Mouse (Mus musculus) kidney, postnatal 14 days (tissue): ENCODE measurements around the gene Nsa2.
A peak's percentile ranks its signal among the peaks of the same experiment; 100 is the strongest.
"Not testable (repeated sequence)": the region's sequence is repeated elsewhere in the genome, so short reads cannot be mapped to it uniquely, and the experiment has no call there.

Source experiments
- DNase-seq: peaks from one replicate; pipeline ENCODE4 v3.0.0; 2022; ENCODE audit warnings: mixed read lengths

The Nsa2 gene

DNA sequence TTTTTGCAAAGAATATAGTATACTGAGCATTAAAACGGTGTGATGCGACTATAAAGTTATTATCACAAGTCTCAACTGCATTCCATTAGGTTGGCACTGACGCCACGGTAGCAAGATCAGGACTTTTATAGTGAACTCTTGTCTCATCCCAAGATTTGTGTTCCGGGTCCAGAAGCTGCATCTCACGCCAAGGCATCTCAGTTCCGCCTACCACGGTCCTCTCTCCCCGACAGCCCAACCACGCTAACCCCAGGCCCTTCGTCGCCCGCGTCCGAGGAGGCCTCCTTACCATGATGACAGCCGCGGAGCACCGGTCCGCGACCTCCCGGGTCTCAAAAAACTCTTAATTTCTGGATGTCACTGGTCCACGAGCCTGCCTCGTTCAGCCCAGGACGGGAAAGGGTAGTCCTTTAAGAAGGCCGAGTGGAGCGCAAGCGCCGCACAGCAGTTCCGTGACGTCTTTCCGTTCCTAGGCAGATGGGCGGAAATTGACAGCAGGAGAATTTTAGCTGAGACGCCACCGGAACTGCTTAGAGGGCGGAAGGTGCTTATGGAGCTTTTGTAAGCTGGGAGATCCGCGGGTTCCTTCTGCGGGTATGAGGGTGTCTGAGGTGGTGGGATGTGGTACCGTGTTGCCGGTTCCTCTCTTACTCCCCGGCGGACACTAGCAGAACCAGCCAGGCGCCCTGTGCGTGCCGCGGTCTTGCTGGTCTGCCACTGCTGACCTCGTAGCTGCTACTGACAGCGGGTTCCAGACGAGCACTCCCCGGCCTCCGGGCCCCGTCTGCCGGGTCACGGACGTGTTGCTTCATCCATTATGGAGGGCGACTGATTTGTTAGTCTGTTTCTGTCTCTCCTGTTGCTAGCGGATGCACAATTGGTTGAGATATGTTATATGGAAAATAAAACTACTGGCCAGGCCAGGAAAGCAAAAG is at the start of gene Nsa2, which contains the start of gene Gfm2:
TSS of gene Nsa2 (minus strand) at position 472 of the 935 bp plus-strand sequence.
TSS of gene Gfm2 (plus strand) at position 472 of the 935 bp plus-strand sequence.
- DNase-seq = peak; percentile 92

DNA sequence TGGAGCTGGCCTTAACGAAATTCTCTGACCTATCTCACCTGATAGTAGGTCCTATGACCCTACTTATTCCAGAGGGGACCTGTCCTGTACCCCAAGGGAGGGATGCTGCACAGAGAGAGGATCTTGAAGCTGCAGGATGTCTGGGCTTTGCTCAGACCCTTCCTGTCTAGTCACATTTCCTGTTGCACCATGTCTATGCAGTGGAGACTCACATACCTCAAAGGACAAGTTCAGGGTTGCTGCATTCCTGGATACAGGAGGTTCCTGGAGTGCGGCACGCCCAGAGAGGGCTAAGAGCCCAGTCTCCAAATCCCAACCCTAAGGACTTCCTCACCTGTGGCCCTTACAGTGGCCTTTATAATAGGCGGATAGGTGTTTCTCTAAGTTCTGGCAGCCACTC is 48.6 kb upstream of the Nsa2 start:
- no peak for DNase-seq

DNA sequence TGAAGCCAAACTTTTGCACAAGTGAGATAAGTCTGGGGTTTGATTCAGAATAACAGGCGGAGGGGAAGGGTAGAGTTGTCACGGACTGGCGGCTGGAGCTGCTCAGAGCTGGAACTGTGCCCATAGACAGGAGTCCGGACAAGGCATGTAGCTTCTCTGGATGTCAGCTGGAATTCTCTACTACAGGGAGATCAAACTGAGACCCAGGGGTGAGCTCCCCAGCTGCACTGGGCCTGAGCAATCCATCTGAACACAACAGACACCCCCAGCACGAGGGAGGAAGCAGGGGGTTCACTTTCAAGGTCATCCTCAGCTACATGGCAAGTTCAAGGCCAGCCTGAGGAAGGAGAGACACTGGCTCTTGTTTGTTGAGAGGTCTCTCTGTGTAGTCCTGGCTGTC is 46.9 kb upstream of the Nsa2 start:
- DNase-seq = no peak

DNA sequence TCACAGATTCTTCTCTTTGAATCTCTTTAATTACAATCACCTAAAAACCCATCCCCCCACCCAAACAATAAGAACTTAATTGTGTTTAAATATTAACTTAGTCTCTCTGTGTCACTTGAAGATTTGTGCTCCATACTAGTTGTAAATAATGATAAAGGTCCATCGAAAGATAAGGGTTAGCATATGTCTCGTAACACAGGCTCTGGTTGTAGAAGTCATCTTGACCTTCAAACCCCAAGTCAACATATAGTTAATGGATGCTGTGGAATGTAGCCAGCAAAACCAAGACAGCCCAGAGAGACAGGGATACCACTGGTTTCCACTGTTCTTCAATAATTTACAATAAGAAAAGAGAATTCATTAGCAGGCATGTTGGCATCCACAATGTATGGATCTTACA is 46.4 kb upstream of the Nsa2 start:
- DNase-seq = no peak

DNA sequence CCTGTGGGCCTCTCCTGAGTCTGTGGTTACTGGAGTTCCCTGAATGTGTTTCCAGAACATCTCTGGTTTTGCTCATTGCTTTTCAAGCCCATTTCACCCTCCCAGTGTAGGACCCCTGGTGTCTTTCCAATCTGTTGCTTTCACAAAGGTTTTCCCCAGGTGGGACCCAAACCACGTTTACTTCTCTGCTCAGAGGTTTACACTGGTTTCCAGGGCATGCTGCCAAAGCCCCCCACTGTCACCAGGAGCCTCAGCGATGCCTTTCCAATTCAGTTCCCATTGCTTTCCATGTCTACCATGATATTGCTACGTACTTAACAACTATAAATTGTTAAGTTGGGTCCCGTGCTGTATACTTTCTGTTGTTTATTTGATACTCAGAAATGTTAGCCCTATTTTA is 45.1 kb upstream of the Nsa2 start:
- DNase-seq = no peak

DNA sequence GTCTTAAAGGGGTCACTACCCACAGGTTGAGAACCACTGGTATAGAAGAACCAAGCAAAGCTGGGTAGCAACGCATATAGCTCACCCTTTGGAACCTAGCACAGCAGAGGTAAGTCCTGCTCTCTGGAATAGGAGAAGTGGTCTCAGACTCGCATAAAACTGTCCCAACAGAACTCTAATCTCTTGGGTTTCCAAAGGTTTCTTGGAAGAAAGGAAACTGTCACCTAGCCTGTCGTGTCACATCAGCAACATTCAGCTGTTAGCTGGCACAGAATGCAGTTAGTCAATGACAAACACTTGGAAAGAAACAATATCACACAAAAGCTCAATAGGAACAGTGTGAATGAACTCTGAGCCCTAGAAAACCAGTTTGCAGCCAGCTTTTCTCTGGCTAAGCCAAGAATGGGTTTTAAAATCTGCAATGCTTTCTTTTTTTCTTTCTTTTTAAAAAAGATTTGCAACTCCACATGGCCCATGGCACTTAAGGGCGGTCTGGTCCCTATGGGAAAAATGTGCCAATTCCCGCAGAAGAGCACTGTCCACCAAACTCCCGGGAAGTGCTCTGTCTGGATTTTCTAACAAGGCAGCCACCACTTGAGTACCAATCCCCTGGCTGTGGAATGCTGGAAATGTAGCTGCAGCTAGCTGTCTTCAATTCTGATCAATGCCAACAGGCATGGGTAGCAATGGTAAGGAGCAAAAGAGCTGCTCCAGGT is 42.5 kb upstream of the Nsa2 start:
- no peak for DNase-seq

DNA sequence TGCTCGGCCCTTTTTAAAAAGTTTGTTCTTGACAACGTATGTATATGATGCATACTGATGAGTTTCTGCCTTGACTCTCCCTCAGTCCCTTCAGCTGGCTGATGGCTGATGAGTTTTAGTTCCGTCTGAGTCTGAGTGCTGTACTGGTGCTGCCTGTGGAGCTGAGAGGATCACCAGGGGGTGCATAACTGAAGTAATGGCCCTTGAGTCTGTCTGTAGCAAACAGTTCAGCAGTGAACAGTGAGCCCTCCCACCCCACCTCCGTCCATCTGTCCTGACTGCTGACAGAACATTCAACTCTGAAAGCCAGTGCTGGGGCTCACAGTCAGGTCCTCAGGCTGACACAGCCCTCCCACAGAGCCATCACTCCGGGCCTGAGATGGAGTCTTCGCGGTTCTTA is 41.2 kb upstream of the Nsa2 start:
- no peak for DNase-seq

DNA sequence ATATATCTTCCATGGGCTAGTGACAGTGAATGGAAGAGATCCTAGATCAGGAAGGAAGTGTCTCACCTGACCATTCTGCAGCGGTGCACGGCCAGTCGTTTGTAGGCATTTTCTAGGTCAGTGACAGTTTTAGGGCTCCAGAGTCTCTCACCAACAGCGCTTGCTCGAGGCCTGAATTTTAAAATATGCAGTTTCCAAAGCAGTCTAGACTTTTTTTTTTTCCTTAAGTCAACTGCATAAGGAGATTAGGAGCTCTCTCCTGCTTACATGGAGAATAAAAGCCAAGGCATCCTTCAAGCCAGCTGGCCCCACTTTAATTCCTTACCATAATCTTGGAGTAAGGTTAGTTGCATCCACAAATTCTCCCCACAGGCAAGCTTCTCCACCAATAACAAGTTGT is 39.0 kb upstream of the Nsa2 start:
- no peak for DNase-seq

DNA sequence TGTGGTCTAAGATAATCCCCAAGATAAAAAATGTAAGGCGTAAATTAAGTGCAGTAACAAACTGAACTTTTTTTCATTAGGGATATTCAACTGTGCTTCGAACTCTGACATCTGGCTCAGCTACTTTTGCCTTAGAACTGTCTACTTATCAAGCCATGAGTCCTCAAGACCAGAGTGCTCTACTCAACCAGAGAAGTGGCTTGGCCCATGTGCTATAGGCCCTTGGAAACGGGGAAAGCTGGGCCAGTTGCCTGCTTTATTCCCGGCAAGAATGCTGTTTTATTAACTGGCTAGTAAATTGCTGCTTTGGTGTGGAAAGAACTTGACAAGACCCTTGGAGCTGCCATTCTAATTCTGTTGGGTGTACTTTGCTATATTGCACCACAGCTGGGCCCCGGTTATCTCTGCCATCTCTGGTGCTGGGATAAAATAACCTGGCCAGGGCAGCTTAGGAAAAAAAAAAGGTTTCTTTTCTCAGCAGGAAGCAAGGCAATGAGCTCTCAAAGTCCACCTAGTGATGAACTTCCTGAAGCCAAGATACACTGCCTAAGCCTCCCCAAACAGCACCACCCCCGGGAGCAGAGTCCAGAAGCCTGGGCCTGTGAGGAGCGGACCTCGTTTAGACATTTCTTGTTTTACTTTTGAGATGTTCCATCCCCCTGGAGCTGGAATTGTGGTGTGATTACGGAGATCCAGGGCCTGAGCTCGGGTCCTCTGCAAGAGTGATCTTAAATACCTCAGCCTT is 38.0 kb upstream of the Nsa2 start:
- peak; percentile 61 for DNase-seq

DNA sequence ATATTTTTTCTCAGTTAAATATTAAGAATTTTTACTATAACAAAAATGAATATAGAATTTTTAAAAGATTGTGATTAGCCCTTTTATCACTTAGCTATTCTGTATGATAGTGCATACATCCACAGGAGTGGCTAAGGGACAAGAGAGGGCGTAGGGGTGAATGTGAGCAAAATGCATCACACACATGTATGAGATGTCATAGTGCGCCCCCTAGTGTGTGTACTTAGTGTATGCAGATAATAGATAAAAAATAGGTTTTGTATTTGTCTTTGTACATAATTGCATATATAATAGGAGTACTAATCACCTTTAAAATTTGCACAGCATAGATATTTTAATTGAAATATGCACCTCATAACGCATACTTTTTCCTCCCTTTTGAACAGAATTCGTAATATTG is 8.1 kb upstream of the Nsa2 start:
- DNase-seq = peak; percentile 22

DNA sequence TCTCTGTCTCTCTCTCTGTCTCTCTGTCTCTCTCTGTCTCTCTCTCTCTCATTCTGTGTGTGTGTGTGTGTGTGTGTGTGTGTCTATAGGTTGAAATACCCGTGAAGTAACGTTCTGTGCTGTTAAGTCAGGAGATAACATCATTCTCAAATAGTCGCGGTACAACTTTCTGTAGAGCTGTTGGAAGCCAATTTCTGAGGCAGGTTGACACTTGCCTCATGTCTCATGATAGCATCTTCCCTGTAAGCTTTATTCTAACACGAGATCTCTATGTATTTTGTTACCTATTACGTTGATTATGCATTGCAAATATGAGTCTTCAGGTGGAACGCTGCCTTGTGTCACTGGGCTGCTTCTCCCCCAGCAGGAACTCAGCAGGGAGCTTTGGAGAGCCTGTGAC is 4.6 kb upstream of the Nsa2 start:
- no peak for DNase-seq

DNA sequence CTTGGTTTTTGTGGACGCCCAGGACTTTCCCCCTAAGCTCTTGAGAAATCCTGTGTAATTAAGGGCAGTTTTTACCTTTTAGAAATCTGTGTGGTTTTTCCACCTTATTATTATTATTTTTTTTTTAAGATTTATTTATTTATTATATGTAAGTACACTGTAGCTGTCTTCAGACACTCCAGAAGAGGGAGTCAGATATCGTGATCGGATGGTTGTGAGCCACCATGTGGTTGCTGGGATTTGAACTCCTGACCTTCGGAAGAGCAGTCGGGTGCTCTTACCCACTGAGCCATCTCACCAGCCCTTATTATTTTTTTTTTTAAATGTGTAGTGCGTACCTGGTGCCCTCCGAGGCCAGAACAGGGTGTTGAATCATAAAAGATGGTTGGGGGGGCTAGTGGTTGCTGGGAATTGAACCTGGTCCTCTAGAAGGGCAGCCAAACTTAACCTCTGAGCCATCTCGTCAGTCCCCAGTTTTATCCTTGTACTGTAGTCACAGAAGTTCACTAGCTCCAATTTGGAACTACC is 731 bp upstream of the Nsa2 start:
- not testable (repeated sequence) for DNase-seq

DNA sequence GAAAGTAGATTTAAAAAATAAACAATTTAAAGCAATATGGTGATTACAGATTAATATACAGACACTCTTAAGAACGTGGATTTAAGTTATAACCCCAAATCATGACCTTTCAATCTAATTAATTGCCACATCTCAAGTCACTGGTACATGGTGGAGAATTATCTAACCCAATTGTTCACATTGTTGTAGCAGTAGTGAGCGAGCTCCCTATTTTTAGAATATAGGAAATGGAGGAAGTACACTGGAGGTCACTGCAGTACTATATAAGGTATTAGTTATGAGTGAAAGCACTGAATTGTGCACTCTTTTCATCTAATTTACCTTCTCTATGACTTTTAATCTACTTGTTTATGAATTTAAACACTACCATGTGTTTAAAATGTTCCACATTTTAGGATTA is 7.3 kb downstream of the Nsa2 start:
- not testable (repeated sequence) for DNase-seq

DNA sequence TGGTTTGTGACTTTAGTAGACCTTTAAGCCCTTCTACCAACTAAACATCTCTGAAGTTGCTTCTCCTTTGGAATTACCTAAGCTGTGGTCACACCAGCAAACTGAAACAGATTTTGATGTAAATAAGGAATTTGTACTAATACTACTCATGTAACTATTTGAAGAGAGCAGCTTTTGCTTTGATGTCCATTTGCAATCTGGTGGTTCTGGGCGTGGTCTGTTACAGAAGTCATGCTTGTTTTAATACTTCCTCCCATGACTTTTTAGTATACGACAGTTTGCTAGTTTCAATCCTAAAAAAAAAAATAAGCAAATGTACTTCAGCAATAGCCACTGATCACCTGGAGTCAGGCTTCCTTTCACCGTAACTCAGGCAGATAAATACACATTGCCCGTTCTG is 8.1 kb downstream of the Nsa2 start:
- DNase-seq = not testable (repeated sequence)

DNA sequence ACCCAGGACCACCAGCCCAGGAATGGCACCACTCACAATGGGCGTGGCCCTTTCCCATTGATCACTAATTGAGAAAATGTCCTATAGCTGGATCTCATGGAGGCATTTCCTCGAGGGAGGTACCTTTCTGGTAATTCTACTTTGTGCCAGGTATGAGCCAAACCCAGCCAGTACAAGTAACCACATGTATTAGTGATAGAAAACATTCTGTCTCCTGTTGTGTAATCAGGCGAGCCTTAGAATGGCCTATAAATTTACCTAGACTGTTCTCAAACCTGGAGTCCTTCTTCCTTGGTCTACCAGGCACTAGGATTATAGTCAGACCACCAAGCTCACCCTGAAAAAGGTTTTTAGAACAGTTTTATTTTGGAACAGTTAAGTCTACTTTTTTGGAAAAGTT is 16.4 kb downstream of the Nsa2 start:
- DNase-seq = no peak

DNA sequence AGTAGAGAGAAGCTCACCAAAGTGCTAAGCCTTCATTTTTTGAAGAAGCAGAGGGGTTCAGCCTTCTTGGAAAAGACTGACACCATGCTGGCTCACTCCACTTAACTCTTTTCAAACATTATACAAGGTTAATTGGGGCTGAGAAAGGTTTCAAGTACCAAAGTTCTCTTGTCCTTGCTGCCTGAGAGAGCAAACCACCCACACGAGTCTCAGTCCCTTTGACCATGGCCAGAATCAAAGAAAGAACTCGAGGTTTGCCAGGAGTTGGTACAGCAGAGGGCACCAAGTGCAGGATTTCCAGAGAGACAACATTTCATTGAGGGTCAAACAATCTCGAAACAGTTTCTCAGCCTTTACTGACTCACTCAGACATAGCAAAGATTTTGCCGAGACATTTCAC is 28.7 kb downstream of the Nsa2 start:
- no peak for DNase-seq

DNA sequence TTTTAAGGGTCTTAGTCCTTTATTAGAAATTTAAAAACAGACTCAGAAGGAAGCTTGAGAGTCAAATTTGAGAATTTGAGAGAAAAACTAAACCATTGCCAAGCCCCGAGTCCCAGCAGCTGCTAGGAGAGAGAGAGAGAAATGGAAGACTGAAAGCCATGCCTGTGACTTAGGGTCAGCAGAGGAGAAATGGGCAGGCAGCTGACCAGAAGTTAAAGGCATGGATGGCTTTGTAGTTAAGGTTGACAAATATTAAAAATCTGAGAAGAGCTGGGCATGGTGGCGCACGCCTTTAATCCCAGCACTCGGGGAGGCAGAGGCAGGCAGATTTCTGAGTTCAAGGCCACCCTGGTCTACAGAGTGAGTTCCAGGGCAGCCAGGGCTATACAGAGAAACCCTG is 30.0 kb downstream of the Nsa2 start:
- DNase-seq = not testable (repeated sequence)

DNA sequence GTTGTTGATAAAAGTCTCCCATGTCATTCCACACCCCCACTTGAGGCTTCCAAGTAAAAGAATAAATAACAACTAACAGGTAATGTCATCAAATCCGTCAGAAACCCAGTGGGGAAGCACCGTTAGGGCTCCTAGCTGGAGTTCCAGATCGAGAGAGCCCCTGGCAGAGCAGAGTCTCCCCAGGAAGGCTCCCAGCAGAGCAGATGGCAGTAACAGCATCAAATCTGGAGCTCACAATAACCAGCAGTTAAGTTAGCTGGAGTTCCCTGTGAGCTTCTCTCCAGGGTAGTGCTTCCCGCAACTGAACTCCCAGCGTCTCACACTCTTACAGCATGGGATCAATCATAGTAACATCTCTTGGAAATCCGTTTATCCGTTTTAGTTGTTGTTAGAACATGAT is 32.7 kb downstream of the Nsa2 start:
- no peak for DNase-seq

DNA sequence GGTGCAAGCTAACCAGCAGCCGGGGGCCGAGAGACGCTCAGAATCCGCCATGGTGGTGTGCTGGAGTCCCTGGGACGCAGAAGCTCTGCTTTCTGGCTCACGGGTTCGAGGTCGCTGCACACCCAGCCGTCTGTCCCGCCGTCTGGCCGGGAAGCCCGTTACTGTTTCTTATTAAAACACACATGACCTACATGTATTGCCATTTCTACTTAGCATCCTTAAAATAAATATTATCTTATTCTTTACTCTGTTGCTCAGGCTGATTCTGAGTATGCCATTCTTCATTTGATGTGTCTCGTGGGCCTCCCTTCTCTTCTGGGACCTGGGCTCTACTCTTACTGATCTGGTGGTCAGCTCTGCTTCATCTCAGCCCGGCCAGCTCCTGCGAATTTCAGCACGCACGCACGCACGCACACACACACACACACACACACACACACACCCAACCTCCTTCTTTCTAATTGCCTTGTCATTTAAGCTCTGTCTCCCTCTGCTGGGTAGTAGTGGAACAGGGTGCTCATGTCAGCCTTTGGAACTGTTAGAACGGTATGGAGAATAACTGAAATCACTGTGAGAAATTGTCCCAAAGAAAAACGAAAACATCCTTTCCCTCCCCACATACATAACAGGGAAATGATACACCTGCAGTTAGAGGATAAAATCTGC is 38.4 kb downstream of the Nsa2 start, which contains the start of gene Gm6169:
TSS of gene Gm6169 (minus strand) at position 51 of the 666 bp plus-strand sequence.
- peak; percentile 59 for DNase-seq

DNA sequence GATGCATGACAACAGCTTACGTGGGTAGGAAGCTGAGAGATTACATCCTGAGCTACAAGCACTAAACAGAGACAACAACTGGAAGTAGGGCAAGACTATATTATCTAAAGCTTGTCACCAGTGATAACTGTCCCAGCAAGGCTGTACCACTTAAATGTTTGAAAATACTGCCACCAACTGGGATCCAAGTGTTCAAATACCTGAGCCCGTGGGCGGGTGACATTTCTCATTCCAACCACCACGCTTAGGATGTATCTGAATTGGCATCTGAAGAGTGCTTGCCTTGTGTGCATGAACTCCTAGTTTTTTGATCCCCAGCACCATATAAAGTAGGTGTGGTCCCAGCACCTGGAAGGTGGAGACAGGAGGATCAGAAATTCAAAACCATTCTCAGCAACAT is 42.0 kb downstream of the Nsa2 start:
- DNase-seq = no peak

DNA sequence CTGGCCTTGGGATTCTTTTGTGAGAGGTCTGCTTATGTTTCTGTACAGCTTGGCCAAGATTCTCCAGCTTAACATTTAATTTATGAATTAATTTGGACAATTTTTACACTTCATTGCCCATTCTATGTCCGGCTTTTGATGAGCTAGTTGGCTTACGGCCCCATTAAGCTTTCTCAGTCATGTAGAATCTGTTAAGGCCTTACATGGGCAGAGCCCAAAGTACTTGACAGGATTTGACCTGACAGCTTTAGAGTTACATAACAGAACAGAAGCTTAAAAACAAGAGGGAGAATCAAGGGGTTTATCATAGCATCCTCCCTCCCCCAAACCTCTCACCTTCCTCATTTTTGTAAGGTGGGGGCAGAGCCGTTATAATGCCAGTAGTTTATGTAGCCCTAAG is 49.6 kb downstream of the Nsa2 start:
- DNase-seq = no peak

DNA sequence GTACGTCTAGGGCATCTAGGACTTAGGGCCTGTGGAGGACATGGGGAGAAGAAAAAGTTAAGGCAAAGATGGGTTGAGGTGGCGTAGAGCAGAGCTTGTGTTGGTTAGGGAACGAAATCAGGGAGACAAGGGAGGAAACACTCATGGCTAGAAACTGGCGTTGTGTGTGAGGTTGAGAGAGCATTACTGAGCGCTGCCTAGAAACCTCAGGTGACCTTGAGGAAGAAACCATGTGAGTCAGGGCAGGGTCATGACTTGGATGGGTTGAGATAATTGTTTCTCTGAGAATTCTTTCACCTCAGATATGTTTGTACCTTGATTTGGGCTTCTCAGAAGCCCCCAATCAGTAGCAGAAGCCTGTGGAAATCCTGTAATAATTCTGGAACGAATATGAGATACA is 50.3 kb downstream of the Nsa2 start:
- no peak for DNase-seq
